17 mouse cellular contexts compared by ENCODE assay signal in the genomic region with DNA sequence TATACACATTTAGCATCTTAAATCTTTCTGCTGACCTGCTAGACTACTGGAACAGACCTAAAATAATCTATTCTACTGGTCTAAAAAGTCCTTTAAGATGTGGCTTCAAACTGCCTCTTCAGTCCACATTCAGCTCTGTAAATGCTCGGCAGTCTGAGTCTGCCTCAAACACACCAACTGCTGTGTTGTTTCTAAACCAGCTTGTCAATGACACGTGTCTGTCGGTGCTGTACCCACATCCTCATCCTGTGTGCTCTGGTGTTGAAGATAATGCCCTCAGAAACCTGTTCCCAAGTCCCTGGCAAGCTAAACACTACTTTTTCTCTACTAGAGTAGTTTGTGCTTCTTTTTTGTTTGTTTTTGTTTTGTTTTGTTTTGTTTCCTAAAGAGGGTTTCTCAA. TPM values are rescaled to one million over a fixed set of nuclear protein-coding genes. Genes with fewer than 3 reads are reported as not detected.
A peak's percentile ranks its signal among the peaks of the same experiment; 100 is the strongest.
DNase-seq lines count a peak whose midpoint lies in the region; ATAC-seq and TF ChIP-seq lines count a peak whose summit lies in the region.
"Had no signal": no experiment of that assay in that cellular context is flagged by ENCODE, and none has a peak within 500 bp of the region (broad histone marks: within the 10 kb centered on the region; RNA-seq: fewer than 3 reads in every experiment).

No protein-coding gene starts in this region.

- H3K4me3 ChIP-seq in liver, embryonic 15.5 days (replicated peaks) = no peak overlapping the region
- no peak overlapping the region for H3K4me3 ChIP-seq in intestine, postnatal 0 days (ENCODE audit: low read depth, low read length)
- H3K4me3 ChIP-seq in left cerebral cortex, adult 2 months = no peak overlapping the region
- H3K4me3 ChIP-seq: forebrain, embryonic 15.5 days; heart, embryonic 15.5 days; midbrain, embryonic 15.5 days; neural tube, embryonic 15.5 days had no signal

- DNase-seq in CD4-positive, CD25-positive, alpha-beta regulatory T cell, adult 2 months (ENCODE audit: low read depth, low spot score) = peak; percentile 85
- peak; percentile 55 for DNase-seq in splenic B cell, adult 2 months (ENCODE audit: low read depth, low spot score)
- no peak for DNase-seq in gastrocnemius, adult 18-20 months (ENCODE audit: low spot score)
- DNase-seq in left cerebral cortex, adult 2 months (ENCODE audit: extremely low spot score in 1 of 2, low spot score in 2 of 2) = no peak
- no peak for DNase-seq in cerebellum, postnatal 10 days
- DNase-seq: cerebellum, adult 9-11 months; gastrocnemius, postnatal 14 days; kidney, postnatal 14 days; lung, postnatal 10 days had no signal

- no peak for TF ChIP-seq CTCF in intestine, postnatal 0 days (IDR thresholded peaks at IDR 0.05; ENCODE audit: low read depth)
- no peak for TF ChIP-seq CTCF in left cerebral cortex, adult 2 months (IDR thresholded peaks at IDR 0.05)

- 9% methylated on average over 3 of the region's 3 CpGs for WGBS in liver, embryonic 15.5 days (ENCODE audit: insufficient replicate concordance)
- WGBS in intestine, postnatal 0 days = 74% methylated on average over 3 of the region's 3 CpGs

- H3K4me1 ChIP-seq in liver, embryonic 15.5 days (replicated peaks) = peaks cover 31% of the 10 kb centered on the region
- H3K4me1 ChIP-seq in intestine, postnatal 0 days (replicated peaks; ENCODE audit: control insufficient read depth, insufficient read depth, low read length) = no peaks in the 10 kb centered on the region
- H3K4me1 ChIP-seq: forebrain, embryonic 15.5 days; midbrain, embryonic 15.5 days; neural tube, embryonic 15.5 days had no signal

- H3K27ac ChIP-seq in liver, embryonic 15.5 days (replicated peaks) = 0 out of 2 replicates have a peak overlapping the region, but pooled peaks have one; percentile 4
- H3K27ac ChIP-seq in intestine, postnatal 0 days (ENCODE audit: low read depth, low read length) = no peak overlapping the region
- H3K27ac ChIP-seq in left cerebral cortex, adult 2 months = no peak overlapping the region
- H3K27ac ChIP-seq: forebrain, embryonic 15.5 days; heart, embryonic 15.5 days; hindbrain, postnatal 0 days; midbrain, embryonic 15.5 days; neural tube, embryonic 15.5 days had no signal

- intact Hi-C loops in left cerebral cortex, adult 2 months (cut with DNase I) = no loop called here

- H3K4me2 ChIP-seq in liver, embryonic 15.5 days = no peak overlapping the region
- no peak overlapping the region for H3K4me2 ChIP-seq in intestine, postnatal 0 days (replicated peaks; ENCODE audit: low read depth)
- H3K4me2 ChIP-seq: forebrain, embryonic 15.5 days; heart, embryonic 15.5 days; midbrain, embryonic 15.5 days; neural tube, embryonic 15.5 days had no signal

- no peaks in the 10 kb centered on the region for H3K36me3 ChIP-seq in liver, embryonic 15.5 days (replicated peaks)
- H3K36me3 ChIP-seq in splenic B cell, adult 2 months (ENCODE audit: control insufficient read depth, insufficient read depth, low read length, poor library complexity, severe bottlenecking) = no peaks in the 10 kb centered on the region
- H3K36me3 ChIP-seq in intestine, postnatal 0 days (ENCODE audit: control insufficient read depth, insufficient read depth) = no peaks in the 10 kb centered on the region
- H3K36me3 ChIP-seq: forebrain, embryonic 15.5 days; heart, embryonic 15.5 days; midbrain, embryonic 15.5 days; neural tube, embryonic 15.5 days had no signal

- no peak overlapping the region for H3K9ac ChIP-seq in liver, embryonic 15.5 days
- no peak overlapping the region for H3K9ac ChIP-seq in intestine, postnatal 0 days (ENCODE audit: low read depth, low read length)
- H3K9ac ChIP-seq: forebrain, embryonic 15.5 days; heart, embryonic 15.5 days; midbrain, embryonic 15.5 days; neural tube, embryonic 15.5 days had no signal

- no peaks in the 10 kb centered on the region for H3K9me3 ChIP-seq in liver, embryonic 15.5 days (replicated peaks)
- H3K9me3 ChIP-seq in intestine, postnatal 0 days (ENCODE audit: control insufficient read depth) = no peaks in the 10 kb centered on the region
- H3K9me3 ChIP-seq: forebrain, embryonic 15.5 days; heart, embryonic 15.5 days; midbrain, embryonic 15.5 days; neural tube, embryonic 15.5 days had no signal

- ATAC-seq in erythroblast, adult 5-6 weeks (replicated peaks; ENCODE audit: low FRiP score, poor library complexity, severe bottlenecking) = peak; percentile 50; the same call in 1 of the 2 replicates
- ATAC-seq in liver, embryonic 15.5 days (ENCODE audit: insufficient read depth) = peak; percentile 60
- no peak for ATAC-seq in intestine, postnatal 0 days
- ATAC-seq: forebrain, embryonic 15.5 days; hindbrain, postnatal 0 days; midbrain, embryonic 15.5 days had no signal

- no peaks in the 10 kb centered on the region for H3K27me3 ChIP-seq in liver, embryonic 15.5 days
- no peaks in the 10 kb centered on the region for H3K27me3 ChIP-seq in splenic B cell, adult 2 months (ENCODE audit: control insufficient read depth, insufficient read depth, low read length, poor library complexity, severe bottlenecking)
- H3K27me3 ChIP-seq in intestine, postnatal 0 days (replicated peaks; ENCODE audit: control insufficient read depth, insufficient read depth, low read length) = no peaks in the 10 kb centered on the region
- H3K27me3 ChIP-seq: forebrain, embryonic 15.5 days; heart, embryonic 15.5 days; midbrain, embryonic 15.5 days; neural tube, embryonic 15.5 days had no signal

RNA-seq across cellular contexts. Expression of a gene that starts 58.9 kb away (rescaled TPM):
- 251 and 271 TPM in 2 replicates for total RNA-seq in erythroblast, adult 5-6 weeks (2015; ENCODE audit: low replicate concordance)
- total RNA-seq in erythroblast, adult 5-6 weeks (2017; ENCODE audit: low replicate concordance) = 225 and 231 TPM in 2 replicates
- polyA plus RNA-seq in liver, embryonic 15.5 days (2015; fragmentation: Nextera tagmentation; extraction: Ambion mirVana) = 88.5 and 93.9 TPM in 2 replicates
- total RNA-seq in gastrocnemius, adult 18-20 months (2021) = 100 to 1,000 TPM; 501 to 534 TPM
- polyA plus RNA-seq in intestine, postnatal 0 days (2015; fragmentation: Nextera tagmentation; extraction: Ambion mirVana) = 54.6 and 55.5 TPM in 2 replicates
- total RNA-seq in left cerebral cortex, adult 2 months (2021) = 100 to 1,000 TPM; 142 to 145 TPM

Comparison
In these comparisons a context has a peak if more than half of its experiments do, and no peak if none do; other contexts are left out.
1. DNase-seq: peak in CD4-positive, CD25-positive, alpha-beta regulatory T cell, adult 2 months (single experiment) and splenic B cell, adult 2 months (single experiment); none in gastrocnemius, adult 18-20 months (single experiment), left cerebral cortex, adult 2 months (0 of 2) and cerebellum, postnatal 10 days (0 of 2).